23 mouse cellular contexts compared by ENCODE assay signal in genomic region chr14:49834695-49835094, GRCm38 (mm10). TPM values are rescaled to one million over a fixed set of nuclear protein-coding genes. Genes with fewer than 3 reads are reported as not detected.
A peak's percentile ranks its signal among the peaks of the same experiment; 100 is the strongest.
DNase-seq lines count a peak whose midpoint lies in the region; ATAC-seq and TF ChIP-seq lines count a peak whose summit lies in the region.
"Had no signal": no experiment of that assay in that cellular context is flagged by ENCODE, and none has a peak within 500 bp of the region (broad histone marks: within the 10 kb centered on the region; RNA-seq: fewer than 3 reads in every experiment).

No protein-coding gene starts in this region.

- H3K4me1 ChIP-seq in hindbrain, postnatal 0 days (ENCODE audit: insufficient read depth, low read length): no peaks in the 10 kb centered on the region
- H3K4me1 ChIP-seq in hindbrain, embryonic 16.5 days (ENCODE audit: control insufficient read depth, insufficient read depth, low read depth, low read length): no peaks in the 10 kb centered on the region
- no peaks in the 10 kb centered on the region for H3K4me1 ChIP-seq in midbrain, embryonic 14.5 days (ENCODE audit: control insufficient read depth, insufficient read depth, low read length)
- H3K4me1 ChIP-seq in midbrain, embryonic 11.5 days (ENCODE audit: control insufficient read depth, insufficient read depth, low read length): no peaks in the 10 kb centered on the region
- H3K4me1 ChIP-seq: heart, embryonic 10.5 days; neural tube, embryonic 12.5 days had no signal

- H3K27ac ChIP-seq in hindbrain, postnatal 0 days: no peak overlapping the region
- H3K27ac ChIP-seq in hindbrain, embryonic 16.5 days (ENCODE audit: low read depth, low read length): no peak overlapping the region
- H3K27ac ChIP-seq in midbrain, embryonic 14.5 days (replicated peaks; ENCODE audit: low read depth, low read length): no peak overlapping the region
- no peak overlapping the region for H3K27ac ChIP-seq in midbrain, embryonic 11.5 days (ENCODE audit: low read depth, low read length)
- H3K27ac ChIP-seq: forebrain, embryonic 13.5 days; heart, embryonic 10.5 days; hindbrain, embryonic 13.5 days; neural tube, embryonic 12.5 days had no signal

- H3K9ac ChIP-seq in hindbrain, postnatal 0 days (replicated peaks; ENCODE audit: low read length): no peak overlapping the region
- H3K9ac ChIP-seq in hindbrain, embryonic 16.5 days (ENCODE audit: low read depth, low read length): no peak overlapping the region
- H3K9ac ChIP-seq in midbrain, embryonic 14.5 days (replicated peaks; ENCODE audit: low read length): no peak overlapping the region
- H3K9ac ChIP-seq in midbrain, embryonic 11.5 days (ENCODE audit: low read length): no peak overlapping the region
- H3K9ac ChIP-seq: forebrain, embryonic 13.5 days; hindbrain, embryonic 13.5 days; neural tube, embryonic 12.5 days had no signal

- H3K36me3 ChIP-seq in hindbrain, postnatal 0 days (ENCODE audit: insufficient read depth, low read length): no peaks in the 10 kb centered on the region
- no peaks in the 10 kb centered on the region for H3K36me3 ChIP-seq in hindbrain, embryonic 16.5 days (ENCODE audit: control insufficient read depth, insufficient read depth, low read length)
- H3K36me3 ChIP-seq in midbrain, embryonic 14.5 days (ENCODE audit: control insufficient read depth, insufficient read depth, low read length): no peaks in the 10 kb centered on the region
- no peaks in the 10 kb centered on the region for H3K36me3 ChIP-seq in midbrain, embryonic 11.5 days (ENCODE audit: control insufficient read depth, insufficient read depth, low read length)
- H3K36me3 ChIP-seq: heart, embryonic 10.5 days; hindbrain, embryonic 13.5 days; neural tube, embryonic 12.5 days had no signal

- peak; percentile 2 for DNase-seq in embryo, embryonic 10.5 days (ENCODE audit: low spot score)
- no peak for DNase-seq in embryo, embryonic 9.5 days (ENCODE audit: extremely low spot score)
- DNase-seq in hindbrain, postnatal 0 days (ENCODE audit: low spot score): peak; percentile 42
- peak; percentile 59 for DNase-seq in midbrain, embryonic 14.5 days
- no peak for DNase-seq in midbrain, embryonic 11.5 days (ENCODE audit: low spot score, missing footprints)
- peak; percentile 8 for DNase-seq in telencephalon, adult 2 months (ENCODE audit: low read depth, low spot score)
- no peak for DNase-seq in adrenal gland, postnatal 36 days
- DNase-seq: cerebellum, adult 11-12 months; gastrocnemius, postnatal 36 days; heart, postnatal 10 days; kidney, adult 11 months; kidney, postnatal 10 days; left cerebral cortex, postnatal 4 days; liver; thymus, postnatal 4 days had no signal

- WGBS in hindbrain, postnatal 0 days: 30% methylated on average over 1 of the region's 1 CpGs
- 28% methylated on average over 1 of the region's 1 CpGs for WGBS in hindbrain, embryonic 16.5 days
- 37% methylated on average over 1 of the region's 1 CpGs for WGBS in midbrain, embryonic 14.5 days
- WGBS in midbrain, embryonic 11.5 days: 32% methylated on average over 1 of the region's 1 CpGs

- TF ChIP-seq CTCF in hindbrain, postnatal 0 days (IDR thresholded peaks at IDR 0.05; ENCODE audit: low read depth): peak; percentile 52

- H3K4me3 ChIP-seq in hindbrain, postnatal 0 days (ENCODE audit: low read length): no peak overlapping the region
- no peak overlapping the region for H3K4me3 ChIP-seq in hindbrain, embryonic 16.5 days (ENCODE audit: low read length)
- no peak overlapping the region for H3K4me3 ChIP-seq in midbrain, embryonic 14.5 days (replicated peaks; ENCODE audit: low read depth, low read length)
- H3K4me3 ChIP-seq in midbrain, embryonic 11.5 days (ENCODE audit: low read depth, low read length): no peak overlapping the region
- H3K4me3 ChIP-seq: forebrain, embryonic 13.5 days; heart, embryonic 10.5 days; hindbrain, embryonic 13.5 days; neural tube, embryonic 12.5 days had no signal

- H3K4me2 ChIP-seq in hindbrain, postnatal 0 days (ENCODE audit: low read depth, low read length): no peak overlapping the region
- no peak overlapping the region for H3K4me2 ChIP-seq in hindbrain, embryonic 16.5 days (ENCODE audit: low read length)
- no peak overlapping the region for H3K4me2 ChIP-seq in midbrain, embryonic 14.5 days (ENCODE audit: low read length)
- no peak overlapping the region for H3K4me2 ChIP-seq in midbrain, embryonic 11.5 days
- H3K4me2 ChIP-seq: forebrain, embryonic 13.5 days; hindbrain, embryonic 13.5 days; neural tube, embryonic 12.5 days had no signal

- H3K27me3 ChIP-seq in hindbrain, postnatal 0 days (ENCODE audit: insufficient read depth, low read length): no peaks in the 10 kb centered on the region
- no peaks in the 10 kb centered on the region for H3K27me3 ChIP-seq in hindbrain, embryonic 16.5 days (replicated peaks; ENCODE audit: control insufficient read depth, insufficient read depth, low read length)
- no peaks in the 10 kb centered on the region for H3K27me3 ChIP-seq in midbrain, embryonic 14.5 days (ENCODE audit: control insufficient read depth, insufficient read depth, low read length)
- H3K27me3 ChIP-seq in midbrain, embryonic 11.5 days (ENCODE audit: control insufficient read depth, insufficient read depth, low read length): no peaks in the 10 kb centered on the region
- H3K27me3 ChIP-seq: forebrain, embryonic 13.5 days; hindbrain, embryonic 13.5 days; neural tube, embryonic 12.5 days had no signal

- ATAC-seq in hindbrain, postnatal 0 days: no peak
- no peak for ATAC-seq in hindbrain, embryonic 16.5 days
- ATAC-seq in midbrain, embryonic 14.5 days (ENCODE audit: low FRiP score, low TSS enrichment): no peak
- no peak for ATAC-seq in midbrain, embryonic 11.5 days (ENCODE audit: low FRiP score)
- ATAC-seq: CD4-positive, CD25-positive, alpha-beta regulatory T cell, adult 4 months; forebrain, embryonic 13.5 days had no signal

- H3K9me3 ChIP-seq in hindbrain, postnatal 0 days (ENCODE audit: low read length): no peaks in the 10 kb centered on the region
- H3K9me3 ChIP-seq in hindbrain, embryonic 16.5 days (ENCODE audit: control insufficient read depth, low read length): no peaks in the 10 kb centered on the region
- no peaks in the 10 kb centered on the region for H3K9me3 ChIP-seq in midbrain, embryonic 14.5 days (ENCODE audit: control insufficient read depth, low read length)
- no peaks in the 10 kb centered on the region for H3K9me3 ChIP-seq in midbrain, embryonic 11.5 days (ENCODE audit: control insufficient read depth, low read length)
- H3K9me3 ChIP-seq: forebrain, embryonic 13.5 days; heart, embryonic 10.5 days; hindbrain, embryonic 13.5 days; neural tube, embryonic 12.5 days had no signal

RNA-seq across cellular contexts. Expression of gene Armh4, which starts 51.5 kb away (rescaled TPM):
- total RNA-seq in hindbrain, postnatal 0 days (2014; rRNA removed): 27.5 and 30.2 TPM in 2 replicates
- 21.7 and 21.9 TPM in 2 replicates for polyA plus RNA-seq in hindbrain, postnatal 0 days (2015; fragmentation: Nextera tagmentation; extraction: Ambion mirVana)
- polyA plus RNA-seq in hindbrain, embryonic 16.5 days (2015; fragmentation: Nextera tagmentation; extraction: Ambion mirVana): 26.4 and 26.7 TPM in 2 replicates
- 19.8 and 30.4 TPM in 2 replicates for polyA plus RNA-seq in midbrain, embryonic 14.5 days (2014; fragmentation: Nextera tagmentation; extraction: Ambion mirVana)
- polyA plus RNA-seq in midbrain, embryonic 11.5 days (2014; fragmentation: Nextera tagmentation; extraction: Ambion mirVana): 63.0 and 64.7 TPM in 2 replicates
- 1 to 10 TPM in 1 of 2 experiments, under 1 TPM in 1; 0.96 to 1.3 TPM for total RNA-seq in adrenal gland, postnatal 36 days (2021)
- total RNA-seq: megakaryocyte-erythroid progenitor cell, adult 5-6 weeks; monocyte, adult 5-6 weeks had no signal
- polyA plus RNA-seq: CD4-positive, CD25-positive, alpha-beta regulatory T cell, adult 4 months had no signal

Comparison
In these comparisons a context has a peak if more than half of its experiments do, and no peak if none do; other contexts are left out.
1. DNase-seq: peak in embryo, embryonic 10.5 days (single experiment), hindbrain, postnatal 0 days (single experiment), midbrain, embryonic 14.5 days (single experiment) and telencephalon, adult 2 months (single experiment); none in embryo, embryonic 9.5 days (single experiment), midbrain, embryonic 11.5 days (single experiment) and adrenal gland, postnatal 36 days (0 of 2).